Mouse (Mus musculus): ENCODE results near the gene Cyp46a1. TPM values are rescaled to one million over a fixed set of nuclear protein-coding genes. Genes with fewer than 3 reads are reported as not detected.

Cyp46a1 gene
- polyA plus RNA-seq, 1 experiment: 3.0 TPM

DNA sequence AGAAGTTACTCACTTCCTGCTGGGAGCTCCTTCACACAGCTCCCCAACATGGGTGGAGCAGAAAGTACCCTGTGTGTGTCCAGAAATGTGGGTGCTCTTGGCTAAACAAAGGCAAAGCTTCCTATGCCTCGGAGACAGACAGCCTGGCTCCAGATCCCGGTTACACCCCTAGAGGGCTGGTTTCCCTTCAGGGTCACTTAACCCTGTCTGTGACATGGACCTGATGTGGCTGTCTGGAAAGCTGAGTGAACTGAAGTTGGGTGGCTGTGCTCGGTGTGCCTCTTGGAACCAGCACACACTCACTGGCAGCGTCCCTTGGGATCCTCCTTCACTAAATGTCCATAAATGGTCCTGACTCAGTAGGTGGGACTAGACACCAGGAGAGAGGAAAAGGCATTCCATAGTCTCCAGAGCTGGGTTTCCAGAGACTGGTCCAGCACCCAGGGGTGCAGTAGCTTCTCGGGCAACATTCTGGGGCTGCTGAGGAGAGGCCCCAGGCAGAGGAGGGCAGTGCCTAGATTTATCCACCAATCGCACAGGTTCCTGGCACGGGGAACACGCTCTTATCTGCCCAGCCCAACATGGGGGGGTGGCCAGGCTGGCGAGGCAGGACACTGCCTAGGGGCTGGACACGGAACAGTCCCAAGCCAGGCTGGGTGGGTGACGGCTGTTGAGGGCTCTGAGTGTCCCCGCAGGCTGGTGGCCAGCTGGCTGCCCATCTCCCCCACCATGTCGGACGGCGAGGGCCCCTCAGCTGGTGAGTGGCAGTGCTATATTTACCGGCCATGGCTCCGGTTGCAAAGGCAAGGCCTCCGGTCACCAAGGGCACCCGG lies 36.6 kb downstream of the Cyp46a1 start, which contains the start of gene Eml1:
Eml1 (plus strand) TSS at position 362 of the 833 bp plus-strand sequence.
- DNase-seq: peak; percentile 48
- WGBS: 20% methylated on average over 19 of the region's 19 CpGs
- H3K4me1 ChIP-seq (ENCODE audit: control insufficient read depth, insufficient read depth, low read length): peaks cover 23% of the 10 kb centered on the region
- TF ChIP-seq CTCF (IDR thresholded peaks at IDR 0.05; ENCODE audit: insufficient read depth, low read length) (no peak), POLR2A (IDR thresholded peaks at IDR 0.05; ENCODE audit: borderline replicate concordance, extremely low read depth, low read depth, low read length) (peak; percentile 84; the same call in 1 of the 2 replicates)
- H3K4me3 ChIP-seq (replicated peaks; ENCODE audit: extremely low read depth, low read depth, low read length): peak within 1 kb of the TSS; percentile 68

DNA sequence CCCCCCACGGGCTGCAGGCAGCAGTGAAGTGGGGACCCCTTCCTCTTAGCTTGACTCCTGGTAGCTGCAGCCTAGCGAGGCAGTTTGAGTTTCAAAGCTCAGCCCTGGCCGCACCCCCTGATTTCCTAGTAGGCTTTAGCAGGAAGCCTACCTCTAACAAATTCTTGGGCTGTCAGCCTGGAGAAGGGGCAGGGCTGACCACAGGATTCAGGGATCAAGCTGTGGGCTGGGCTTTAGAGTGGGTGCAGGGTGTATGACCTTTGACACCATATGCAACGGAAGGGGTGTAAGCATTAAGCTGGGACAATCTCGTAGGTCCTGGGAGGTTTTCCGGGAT lies 37.2 kb downstream of the Cyp46a1 start:
- Histone ChIP-seq H3K4me3 (replicated peaks; ENCODE audit: extremely low read depth, low read depth, low read length) (peak overlapping the region; percentile 68), H3K4me1 (ENCODE audit: control insufficient read depth, insufficient read depth, low read length) (peaks cover 23% of the 10 kb centered on the region)
- DNase-seq: no peak
- WGBS: 35% methylated on average over 6 of the region's 6 CpGs
- TF ChIP-seq CTCF (IDR thresholded peaks at IDR 0.05; ENCODE audit: insufficient read depth, low read length) (no peak), POLR2A (IDR thresholded peaks at IDR 0.05; ENCODE audit: borderline replicate concordance, extremely low read depth, low read depth, low read length) (no peak)

DNA sequence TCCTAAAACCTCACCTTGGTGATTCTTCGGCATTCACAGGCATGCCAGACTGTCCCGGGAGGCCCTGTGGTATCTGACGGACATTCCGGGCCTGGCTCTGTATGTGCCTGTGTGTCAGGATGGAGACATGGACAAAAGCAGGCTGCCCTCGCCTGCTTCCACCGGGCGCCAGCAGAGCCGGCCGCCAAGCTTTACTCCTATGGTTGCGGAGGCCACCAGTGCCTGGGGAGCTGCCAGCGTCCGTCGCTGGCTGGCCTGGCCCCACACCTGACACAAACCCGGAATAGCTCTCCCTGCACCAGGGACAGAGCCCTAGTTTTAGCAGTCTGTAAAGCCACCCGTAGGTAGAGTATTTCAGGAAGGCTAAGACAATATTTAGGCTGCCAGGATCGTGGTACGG lies 38.1 kb downstream of the Cyp46a1 start:
- H3K4me3 ChIP-seq (replicated peaks; ENCODE audit: extremely low read depth, low read depth, low read length): peak overlapping the region; percentile 68
- peaks cover 23% of the 10 kb centered on the region for H3K4me1 ChIP-seq (ENCODE audit: control insufficient read depth, insufficient read depth, low read length)
- DNase-seq: no peak
- no peak for TF ChIP-seq POLR2A (IDR thresholded peaks at IDR 0.05; ENCODE audit: borderline replicate concordance, extremely low read depth, low read depth, low read length)
- TF ChIP-seq CTCF (IDR thresholded peaks at IDR 0.05; ENCODE audit: insufficient read depth, low read length): no peak
- 57% methylated on average over 17 of the region's 17 CpGs for WGBS

- Histone ChIP-seq H3K4me3 (replicated peaks; ENCODE audit: extremely low read depth, low read depth, low read length) (no peak overlapping the region), H3K4me1 (ENCODE audit: control insufficient read depth, insufficient read depth, low read length) (peaks cover 14% of the 10 kb centered on the region)
- TF ChIP-seq CTCF (IDR thresholded peaks at IDR 0.05; ENCODE audit: insufficient read depth, low read length) (no peak), POLR2A (IDR thresholded peaks at IDR 0.05; ENCODE audit: borderline replicate concordance, extremely low read depth, low read depth, low read length) (no peak)
- WGBS: 69% methylated on average over 9 of the region's 9 CpGs
- no peak for DNase-seq
Measured at GRCm38 (mm10) chr12:108373611-108374010, 39.4 kb downstream of the Cyp46a1 start.

DNA sequence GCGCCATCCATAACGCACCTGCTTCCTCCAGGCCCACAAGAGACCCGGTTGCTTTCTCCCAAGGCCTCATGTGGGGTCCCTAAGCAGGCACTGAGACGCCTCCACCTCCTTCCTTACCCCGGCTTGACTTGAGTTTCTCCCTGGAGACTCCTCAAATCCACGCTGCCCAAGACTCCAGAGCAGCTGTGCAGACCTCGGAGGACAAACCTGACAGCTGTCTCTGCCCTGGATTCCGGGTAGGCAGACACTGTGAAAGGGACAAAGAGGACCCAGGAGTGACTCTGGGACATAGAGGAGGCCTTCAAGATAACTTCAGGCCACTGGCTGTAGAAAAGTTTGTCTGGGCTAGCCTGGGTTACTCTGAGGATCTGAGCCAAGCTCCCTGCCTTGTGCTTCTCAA lies 40.5 kb downstream of the Cyp46a1 start:
- H3K4me3 ChIP-seq (replicated peaks; ENCODE audit: extremely low read depth, low read depth, low read length): no peak overlapping the region
- H3K4me1 ChIP-seq (ENCODE audit: control insufficient read depth, insufficient read depth, low read length): peaks cover 6% of the 10 kb centered on the region
- WGBS: 79% methylated on average over 8 of the region's 8 CpGs
- DNase-seq: no peak
- TF ChIP-seq POLR2A (IDR thresholded peaks at IDR 0.05; ENCODE audit: borderline replicate concordance, extremely low read depth, low read depth, low read length) (no peak), CTCF (IDR thresholded peaks at IDR 0.05; ENCODE audit: insufficient read depth, low read length) (no peak)

GRCm38 (mm10) chr12:108378379-108379133 lies 44.4 kb downstream of the Cyp46a1 start:
- no peak for DNase-seq
- TF ChIP-seq CTCF (IDR thresholded peaks at IDR 0.05; ENCODE audit: insufficient read depth, low read length): no peak
- TF ChIP-seq POLR2A (IDR thresholded peaks at IDR 0.05; ENCODE audit: borderline replicate concordance, extremely low read depth, low read depth, low read length): no peak
- 80% methylated on average over 13 of the region's 13 CpGs for WGBS
- Histone ChIP-seq H3K4me3 (replicated peaks; ENCODE audit: extremely low read depth, low read depth, low read length) (no peak overlapping the region), H3K4me1 (ENCODE audit: control insufficient read depth, insufficient read depth, low read length) (peaks cover 5% of the 10 kb centered on the region; the same call in 1 of the 2 replicates)

GRCm38 (mm10) chr12:108386476-108387232 lies 52.5 kb downstream of the Cyp46a1 start:
- WGBS: 26% methylated on average over 13 of the region's 13 CpGs
- no peak for DNase-seq

GRCm38 (mm10) chr12:108389718-108390117 lies 55.5 kb downstream of the Cyp46a1 start:
- Histone ChIP-seq H3K4me1 (ENCODE audit: control insufficient read depth, insufficient read depth, low read length) (peaks cover 15% of the 10 kb centered on the region), H3K4me3 (replicated peaks; ENCODE audit: extremely low read depth, low read depth, low read length) (no peak overlapping the region)
- DNase-seq: no peak
- TF ChIP-seq CTCF (IDR thresholded peaks at IDR 0.05; ENCODE audit: insufficient read depth, low read length): no peak
- no peak for TF ChIP-seq POLR2A (IDR thresholded peaks at IDR 0.05; ENCODE audit: borderline replicate concordance, extremely low read depth, low read depth, low read length)
- WGBS: 63% methylated on average over 3 of the region's 3 CpGs

More at GRCm38 (mm10) chr12:108386476-108387232, 52.5 kb downstream of the Cyp46a1 start:
- peaks cover 2% of the 10 kb centered on the region for H3K4me1 ChIP-seq (ENCODE audit: control insufficient read depth, insufficient read depth, low read length)
- no peak overlapping the region for H3K4me3 ChIP-seq (replicated peaks; ENCODE audit: extremely low read depth, low read depth, low read length)
- TF ChIP-seq CTCF (IDR thresholded peaks at IDR 0.05; ENCODE audit: insufficient read depth, low read length): no peak
- TF ChIP-seq POLR2A (IDR thresholded peaks at IDR 0.05; ENCODE audit: borderline replicate concordance, extremely low read depth, low read depth, low read length): no peak
